Comparison of ENCODE assay signal across 9 mouse cellular contexts in genomic region chr16:6349381-6349780, GRCm38 (mm10).
DNase-seq lines count a peak whose midpoint lies in the region; ATAC-seq lines count a peak whose summit lies in the region.
"Had no signal": no experiment of that assay in that cellular context is flagged by ENCODE, and none has a peak within 500 bp of the region (broad histone marks: within the 10 kb centered on the region; RNA-seq: fewer than 3 reads in every experiment).

No protein-coding gene starts in this region.

- H3K36me3 ChIP-seq in heart, embryonic 11.5 days (ENCODE audit: control insufficient read depth, insufficient read depth, low read length), result no peaks in the 10 kb centered on the region
- no peaks in the 10 kb centered on the region for H3K36me3 ChIP-seq in limb, embryonic 12.5 days

- no peaks in the 10 kb centered on the region for H3K9me3 ChIP-seq in heart, embryonic 11.5 days (replicated peaks; ENCODE audit: control insufficient read depth, low read length)
- H3K9me3 ChIP-seq in limb, embryonic 12.5 days, result no peaks in the 10 kb centered on the region

- peak overlapping the region; percentile 57 for H3K4me2 ChIP-seq in heart, embryonic 11.5 days
- H3K4me2 ChIP-seq in limb, embryonic 12.5 days, result peak overlapping the region; percentile 65

- no peak overlapping the region for H3K27ac ChIP-seq in heart, embryonic 11.5 days (ENCODE audit: low read depth, low read length)
- H3K27ac ChIP-seq in limb, embryonic 12.5 days, result no peak overlapping the region

- no peak for ATAC-seq in heart, embryonic 11.5 days (replicated peaks; ENCODE audit: insufficient number of reproducible peaks, low FRiP score, low TSS enrichment)
- no peak for ATAC-seq in limb, embryonic 12.5 days (ENCODE audit: insufficient number of reproducible peaks, insufficient read depth, low FRiP score, low TSS enrichment, low read depth)
- ATAC-seq in activated CD4-positive, CD25-positive, alpha-beta regulatory T cell, adult 4 months, result no peak

- H3K4me1 ChIP-seq in heart, embryonic 11.5 days (ENCODE audit: control insufficient read depth, insufficient read depth, low read length), result no peaks in the 10 kb centered on the region
- peaks cover 6% of the 10 kb centered on the region; the same call in 1 of the 2 replicates for H3K4me1 ChIP-seq in limb, embryonic 12.5 days (replicated peaks)

- DNase-seq in heart, adult 9 months (ENCODE audit: low spot score in 2 of 2), result no peak
- DNase-seq in cerebellum, adult 11-12 months, result peak; percentile 77
- peak; percentile 18 to 45 for DNase-seq in frontal cortex, postnatal 14 days (ENCODE audit: low spot score in 2 of 2)
- no peak for DNase-seq in natural killer cell, adult 2 months (ENCODE audit: low spot score in 2 of 2)
- no peak for DNase-seq in testis, postnatal 10 days (ENCODE audit: low spot score)

- H3K9ac ChIP-seq in heart, embryonic 11.5 days (ENCODE audit: low read depth, low read length), result no peak overlapping the region
- no peak overlapping the region for H3K9ac ChIP-seq in limb, embryonic 12.5 days (replicated peaks)

- H3K4me3 ChIP-seq in heart, embryonic 11.5 days (ENCODE audit: low read depth, low read length), result 0 out of 2 replicates have a peak overlapping the region, but pooled peaks have one; percentile 25
- peak overlapping the region; percentile 37 for H3K4me3 ChIP-seq in limb, embryonic 12.5 days (replicated peaks)
- H3K4me3 ChIP-seq: erythroblast, embryonic 14.5 days had no signal

- WGBS in heart, embryonic 11.5 days (ENCODE audit: insufficient replicate concordance), result 26% methylated on average over 16 of the region's 16 CpGs
- WGBS in limb, embryonic 12.5 days, result 37% methylated on average over 16 of the region's 16 CpGs

- H3K27me3 ChIP-seq in heart, embryonic 11.5 days (ENCODE audit: control insufficient read depth, insufficient read depth, low read length), result peaks cover 32% of the 10 kb centered on the region
- H3K27me3 ChIP-seq in limb, embryonic 12.5 days, result peaks cover 47% of the 10 kb centered on the region

Comparison
In these comparisons a context has a peak if more than half of its experiments do, and no peak if none do; other contexts are left out.
1. DNase-seq: peak in cerebellum, adult 11-12 months (single experiment) and frontal cortex, postnatal 14 days (2 of 2); none in heart, adult 9 months (0 of 2), natural killer cell, adult 2 months (0 of 2) and testis, postnatal 10 days (single experiment).